Mouse (Mus musculus) E14TG2a.4 (cell line): ENCODE data around the gene S100b.
A peak's percentile ranks its signal among the peaks of the same experiment; 100 is the strongest.

Experiments
- CTCF ChIP-seq: conservative IDR thresholded peaks from 2 replicates; pipeline ENCODE4 v1.5.1; 2014; ENCODE audit warnings: low read length
- NANOG ChIP-seq: IDR thresholded peaks from 2 replicates; pipeline ENCODE4 v1.6.1; 2014; ENCODE audit warnings: borderline replicate concordance, low read length, mixed read lengths

GRCm38 (mm10) chr10:76275256-76275655 is 21.6 kb downstream of the S100b start:
- TF ChIP-seq CTCF (0 out of 2 replicates have a peak, but pooled peaks have one; percentile 6), NANOG (no peak)
